Mouse (Mus musculus) E14TG2a.4 (cell line): ENCODE data around the gene Cyp39a1.

ENCODE experiments used
- CTCF ChIP-seq: conservative IDR thresholded peaks from 2 replicates; pipeline ENCODE4 v1.5.1; 2014; ENCODE audit warnings: low read length
- POU5F1 ChIP-seq: IDR thresholded peaks from 2 replicates; pipeline ENCODE4 v1.6.1; 2014; ENCODE audit warnings: low read length, borderline replicate concordance

GRCm38 (mm10) chr17:43731976-43732375 is 64.8 kb downstream of the Cyp39a1 start:
- TF ChIP-seq CTCF = no peak
- TF ChIP-seq POU5F1 = no peak
